Mouse (Mus musculus) layer of hippocampus, adult 2 months (tissue): Measurements from ENCODE around the gene Grin3a. TPM values are rescaled to one million over a fixed set of nuclear protein-coding genes. Genes with fewer than 3 reads are reported as not detected.
"Not testable (repeated sequence)": the region's sequence is repeated elsewhere in the genome, so short reads cannot be mapped to it uniquely, and the experiment has no call there.

Source experiments
- DNase-seq, 2 experiments: peaks; one replicate each; pipeline ENCODE4 v3.0.0; 2022; ENCODE audit warnings: low spot score in 2 of 2
- H3K27ac ChIP-seq: fragments of 200-600 bp; 2 replicates; pipeline ENCODE4 v1.8.1; 2022
- H3K4me3 ChIP-seq: fragments of 200-600 bp; 2 replicates; pipeline ENCODE4 v1.8.1; 2022; ENCODE audit warnings: mild to moderate bottlenecking
- CTCF ChIP-seq: fragments of 200-600 bp; conservative IDR thresholded peaks from 2 replicates; pipeline ENCODE4 v1.8.1; 2022; ENCODE audit warnings: antibody characterized with exemption, mild to moderate bottlenecking, moderate library complexity
- total RNA-seq, 2 experiments: library from RNA; stranded (reverse); gene quantifications; 2 replicates each; pipeline ENCODE4 v1.2.3; 2021

The Grin3a gene
- total RNA-seq, 2 experiments from 2014 or later: 33.4 to 34.6 TPM

- Histone ChIP-seq H3K4me3 (no peak overlapping the region), H3K27ac (peak overlapping the region; percentile 28; the same call in 1 of the 2 replicates)
- no peak for DNase-seq
- TF ChIP-seq CTCF: no peak
Measured at GRCm38 (mm10) chr4:49659421-49659820, 186.1 kb downstream of the Grin3a start.

DNA sequence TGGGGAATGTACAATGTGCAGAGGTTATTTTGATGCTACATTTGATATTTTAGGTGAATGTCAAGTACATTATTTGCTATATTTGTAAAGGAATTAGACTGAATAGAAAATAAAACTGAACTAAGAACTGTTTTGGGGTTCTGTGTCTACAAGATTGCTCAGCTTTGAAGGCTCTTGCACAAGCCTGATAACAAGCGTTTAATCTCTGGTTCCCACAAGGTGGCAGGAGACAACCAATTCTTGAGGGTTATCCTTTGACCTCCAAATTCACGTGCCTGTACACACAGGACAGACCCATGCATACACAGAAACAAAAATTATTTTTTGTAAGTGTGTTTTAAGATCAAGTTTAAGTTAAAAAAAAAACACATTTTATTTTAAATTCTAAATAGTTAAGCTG, 205.6 kb downstream of the Grin3a start:
- peak; percentile 36 for TF ChIP-seq CTCF
- no peak for DNase-seq

DNA sequence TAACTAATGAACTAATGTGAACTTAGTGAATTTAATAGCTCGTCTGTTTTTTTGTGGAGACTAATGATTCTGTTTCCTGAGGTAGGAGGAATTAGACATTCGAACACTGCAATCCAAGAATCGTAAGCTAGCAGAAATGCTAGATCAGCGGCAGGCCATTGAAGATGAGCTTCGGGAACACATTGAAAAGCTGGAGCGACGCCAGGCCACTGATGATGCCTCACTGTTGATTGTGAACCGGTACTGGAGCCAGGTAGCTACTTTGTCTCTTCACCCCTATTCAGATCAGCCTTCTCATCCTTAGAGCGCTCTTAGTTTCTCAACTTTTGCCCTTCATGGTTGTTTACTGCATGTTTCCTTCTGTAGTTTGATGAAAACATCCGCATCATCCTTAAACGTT, 207.7 kb downstream of the Grin3a start:
- no peak overlapping the region for H3K4me3 ChIP-seq
- no peak for DNase-seq
- no peak for TF ChIP-seq CTCF
- no peak overlapping the region for H3K27ac ChIP-seq

More for the DNA sequence above, 205.6 kb downstream of the Grin3a start:
- Histone ChIP-seq H3K27ac (no peak overlapping the region), H3K4me3 (no peak overlapping the region)

- 0 out of 2 replicates have a peak, but pooled peaks have one; percentile 2 for TF ChIP-seq CTCF
- H3K27ac ChIP-seq: peak overlapping the region; percentile 82
- DNase-seq: no peak
Measured at GRCm38 (mm10) chr4:49632139-49632481, 213.4 kb downstream of the Grin3a start.

GRCm38 (mm10) chr4:49631319-49632138, 214.0 kb downstream of the Grin3a start, which contains the start of gene Rnf20:
Rnf20 (plus strand) TSS chr4:49632006.
- peak; percentile 97 to 98 for DNase-seq
- Histone ChIP-seq H3K4me3 (peak within 1 kb of the TSS; percentile 98), H3K27ac (peak within 1 kb of the TSS; percentile 82)
- TF ChIP-seq CTCF: peak; percentile 14; the same call in 1 of the 2 replicates

More at GRCm38 (mm10) chr4:49632139-49632481, 213.4 kb downstream of the Grin3a start:
- peak overlapping the region; percentile 98 for H3K4me3 ChIP-seq

DNA sequence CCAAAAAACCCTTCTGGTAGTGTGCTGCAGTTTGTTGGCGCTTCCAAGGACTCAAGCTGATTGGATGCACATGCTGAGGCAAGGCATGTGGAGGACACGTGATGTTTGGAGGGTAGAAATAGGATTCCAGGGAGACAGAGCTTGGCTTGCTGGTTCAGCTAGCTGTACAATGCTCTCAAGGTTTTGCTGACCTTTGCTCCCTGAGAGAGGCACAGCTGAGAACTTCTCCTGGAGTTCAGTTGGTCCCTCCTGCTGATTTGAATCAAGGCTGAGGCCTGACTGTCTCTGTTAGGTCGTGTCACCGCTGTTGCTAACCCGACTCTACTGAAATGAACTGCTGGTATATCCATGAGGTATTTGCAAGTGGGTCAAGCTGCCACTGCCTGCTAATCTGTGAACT, 216.6 kb downstream of the Grin3a start:
- Histone ChIP-seq H3K27ac (no peak overlapping the region), H3K4me3 (no peak overlapping the region)
- no peak for DNase-seq
- TF ChIP-seq CTCF: no peak

DNA sequence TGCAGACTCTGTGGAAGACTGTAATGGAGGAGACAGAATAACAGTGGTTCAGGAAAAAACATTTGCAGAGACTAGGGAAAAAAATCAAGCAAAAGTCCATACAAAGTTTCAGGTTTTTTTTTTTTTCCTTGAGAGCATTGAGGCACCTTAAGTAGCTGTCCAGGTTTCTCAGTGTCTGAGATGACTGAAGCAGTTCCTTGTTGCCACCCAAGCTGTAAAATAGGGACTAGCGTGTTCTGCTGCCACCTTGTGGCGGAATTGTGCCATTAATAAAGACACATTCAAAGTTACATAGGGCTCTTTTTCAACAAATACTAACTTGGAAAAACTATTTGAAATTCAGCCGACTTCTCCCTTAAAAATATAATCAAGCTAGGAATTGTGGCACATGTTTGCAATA, 218.6 kb downstream of the Grin3a start:
- H3K27ac ChIP-seq: no peak overlapping the region
- H3K4me3 ChIP-seq: no peak overlapping the region
- peak; percentile 93 for TF ChIP-seq CTCF
- peak; percentile 79 to 85 for DNase-seq

- not testable (repeated sequence) for H3K27ac ChIP-seq, DNase-seq
Measured at GRCm38 (mm10) chr4:49624969-49625368, 220.6 kb downstream of the Grin3a start.

DNA sequence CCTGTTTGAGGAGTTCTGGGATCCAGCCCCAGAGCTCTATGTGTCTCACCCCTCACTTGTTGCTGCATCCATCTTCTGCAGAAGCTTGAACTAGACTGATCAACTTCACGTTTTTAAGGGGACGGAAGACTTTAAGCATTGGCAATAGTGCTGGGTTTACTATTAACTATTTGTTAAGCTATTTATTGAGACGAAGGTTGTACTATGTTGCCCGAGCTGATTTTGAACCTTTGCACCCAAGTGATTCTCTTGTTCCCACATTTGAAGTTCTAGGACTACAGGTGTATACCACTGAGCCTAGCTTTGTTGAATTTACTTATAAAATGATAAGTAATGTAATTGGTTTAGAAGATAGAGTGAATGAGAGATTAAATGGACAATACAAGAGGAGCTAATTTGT, 221.6 kb downstream of the Grin3a start:
- TF ChIP-seq CTCF: no peak
- DNase-seq: no peak

More at GRCm38 (mm10) chr4:49624969-49625368, 220.6 kb downstream of the Grin3a start:
- not testable (repeated sequence) for H3K4me3 ChIP-seq

DNA sequence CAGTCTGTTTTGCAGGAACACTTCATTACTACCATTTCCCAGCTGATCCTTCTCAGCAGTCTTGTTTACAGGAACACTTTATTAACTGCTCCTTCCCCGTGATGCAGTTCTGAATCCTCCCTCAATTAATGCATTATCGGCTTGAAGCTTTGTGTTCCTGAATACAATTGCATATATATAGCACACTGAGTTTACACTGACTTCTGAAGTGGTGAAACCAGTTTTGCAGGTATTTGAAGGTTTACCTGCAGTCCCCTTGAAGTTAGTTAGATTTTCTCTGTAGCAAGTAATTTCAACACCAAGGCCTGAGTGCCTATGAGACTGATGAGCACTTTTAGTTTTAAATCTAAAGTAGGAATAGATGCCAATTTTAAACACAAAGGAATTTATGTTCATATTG, 223.3 kb downstream of the Grin3a start:
- TF ChIP-seq CTCF: no peak
- no peak overlapping the region for H3K4me3 ChIP-seq
- no peak overlapping the region for H3K27ac ChIP-seq
- DNase-seq: no peak

More for the DNA sequence above, 221.6 kb downstream of the Grin3a start:
- H3K27ac ChIP-seq: no peak overlapping the region
- H3K4me3 ChIP-seq: no peak overlapping the region

DNA sequence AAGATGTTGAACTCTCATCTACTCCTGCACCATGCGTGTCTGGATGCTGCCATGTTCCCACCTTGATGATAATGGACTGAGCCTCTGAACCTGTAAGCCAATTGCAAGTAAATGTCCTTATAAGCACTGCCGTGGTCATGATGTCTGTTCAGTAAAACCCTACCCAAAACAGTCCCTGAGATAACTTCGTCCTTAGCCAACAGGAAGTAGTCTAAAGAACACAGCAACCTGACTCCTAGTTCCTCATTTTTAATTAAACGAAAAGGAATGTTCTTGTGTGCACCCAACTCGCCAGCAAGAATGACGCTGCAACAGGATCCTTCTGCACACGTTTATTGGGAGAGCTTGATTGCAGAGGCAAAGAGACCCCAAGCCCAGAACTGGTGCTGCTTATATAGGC, 225.7 kb downstream of the Grin3a start:
- DNase-seq, H3K4me3 ChIP-seq, H3K27ac ChIP-seq: not testable (repeated sequence)

GRCm38 (mm10) chr4:49616924-49617323, 228.6 kb downstream of the Grin3a start:
- DNase-seq: no peak
- Histone ChIP-seq H3K27ac (no peak overlapping the region), H3K4me3 (no peak overlapping the region)
- no peak for TF ChIP-seq CTCF

Other genes starting within 250 kb of the Grin3a start
- gene Tmem246, start 247.9 kb downstream of the Grin3a start, total RNA-seq: 10 to 100 TPM; 69.6 to 72.4 TPM
- 10 to 100 TPM; 77.1 to 86.5 TPM for gene Rnf20, start 213.7 kb downstream of the Grin3a start, total RNA-seq
- under 1 TPM; 0.74 to 0.81 TPM for gene Ppp3r2, start 163.7 kb downstream of the Grin3a start, total RNA-seq